Mouse (Mus musculus): Measurements from ENCODE around the gene Abtb2. TPM values are rescaled to one million over a fixed set of nuclear protein-coding genes. Genes with fewer than 3 reads are reported as not detected.

The Abtb2 gene
- polyA plus RNA-seq, 1 experiment from 2014 or later = 15.6 TPM

DNA sequence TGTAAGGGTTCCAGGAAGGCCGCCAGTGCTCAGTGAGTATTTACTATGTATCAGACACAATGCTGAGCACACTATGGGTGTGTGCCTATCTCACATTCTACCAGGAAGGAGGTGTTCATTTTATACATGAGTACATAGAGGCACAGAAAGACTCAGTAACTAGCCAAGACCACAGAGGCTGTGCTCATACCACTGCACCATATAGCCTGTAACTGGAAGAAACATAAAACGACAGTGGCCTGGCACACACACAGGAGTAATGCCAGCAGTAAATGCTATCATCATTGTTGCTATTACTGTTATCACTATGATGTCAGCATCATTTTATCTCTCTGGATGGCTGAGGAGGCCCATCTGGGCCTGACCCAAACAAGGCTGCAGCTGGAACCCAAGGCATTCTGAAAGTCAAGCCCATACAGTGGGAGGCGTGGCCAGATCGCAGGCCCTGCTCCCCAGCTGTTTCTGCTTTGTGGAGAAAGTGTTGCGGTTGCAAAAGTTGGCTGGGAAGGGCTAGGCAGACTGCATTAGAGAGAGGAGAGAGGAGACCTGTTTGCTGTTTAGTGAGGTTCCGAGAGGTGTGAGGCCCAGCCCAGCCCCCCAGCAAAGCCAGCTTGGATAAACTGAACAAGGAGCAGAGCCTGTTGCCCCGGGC lies 118.9 kb downstream of the Abtb2 start:
- no peak overlapping the region for H3K27ac ChIP-seq (ENCODE audit: low read depth, low read length)
- 66% methylated on average over 7 of the region's 7 CpGs for WGBS (ENCODE audit: insufficient replicate concordance)

GRCm38 (mm10) chr2:103685581-103685980 lies 119.5 kb downstream of the Abtb2 start:
- Histone ChIP-seq H3K4me3 (ENCODE audit: low read depth, low read length) (no peak overlapping the region), H3K36me3 (ENCODE audit: control insufficient read depth, insufficient read depth, low read length) (no peaks in the 10 kb centered on the region; the same call in 1 of the 2 replicates), H3K27me3 (ENCODE audit: control insufficient read depth, insufficient read depth, low read length) (no peaks in the 10 kb centered on the region), H3K27ac (ENCODE audit: low read depth, low read length) (no peak overlapping the region), H3K9me3 (replicated peaks; ENCODE audit: control insufficient read depth, low read length) (no peaks in the 10 kb centered on the region), H3K4me1 (ENCODE audit: control insufficient read depth, insufficient read depth, low read length) (peaks cover 16% of the 10 kb centered on the region), H3K4me2 (no peak overlapping the region), H3K9ac (ENCODE audit: low read depth, low read length) (0 out of 2 replicates have a peak overlapping the region, but pooled peaks have one; percentile 34)
- WGBS (ENCODE audit: insufficient replicate concordance) = 83% methylated on average over 4 of the region's 4 CpGs
- no peak for ATAC-seq (replicated peaks; ENCODE audit: insufficient number of reproducible peaks, low FRiP score, low TSS enrichment)

More for the DNA sequence above, 118.9 kb downstream of the Abtb2 start:
- Histone ChIP-seq H3K36me3 (ENCODE audit: control insufficient read depth, insufficient read depth, low read length) (no peaks in the 10 kb centered on the region; the same call in 1 of the 2 replicates), H3K4me2 (no peak overlapping the region), H3K4me3 (ENCODE audit: low read depth, low read length) (no peak overlapping the region), H3K27me3 (ENCODE audit: control insufficient read depth, insufficient read depth, low read length) (no peaks in the 10 kb centered on the region), H3K4me1 (ENCODE audit: control insufficient read depth, insufficient read depth, low read length) (peaks cover 12% of the 10 kb centered on the region), H3K9ac (ENCODE audit: low read depth, low read length) (0 out of 2 replicates have a peak overlapping the region, but pooled peaks have one; percentile 34), H3K9me3 (replicated peaks; ENCODE audit: control insufficient read depth, low read length) (no peaks in the 10 kb centered on the region)
- ATAC-seq (replicated peaks; ENCODE audit: insufficient number of reproducible peaks, low FRiP score, low TSS enrichment) = no peak

GRCm38 (mm10) chr2:103687143-103687542 lies 121.0 kb downstream of the Abtb2 start:
- H3K36me3 ChIP-seq (ENCODE audit: control insufficient read depth, insufficient read depth, low read length) = no peaks in the 10 kb centered on the region; the same call in 1 of the 2 replicates
- H3K27ac ChIP-seq (ENCODE audit: low read depth, low read length) = no peak overlapping the region
- H3K4me3 ChIP-seq (ENCODE audit: low read depth, low read length) = no peak overlapping the region
- H3K9me3 ChIP-seq (replicated peaks; ENCODE audit: control insufficient read depth, low read length) = no peaks in the 10 kb centered on the region
- H3K9ac ChIP-seq (ENCODE audit: low read depth, low read length) = no peak overlapping the region
- no peak for ATAC-seq (replicated peaks; ENCODE audit: insufficient number of reproducible peaks, low FRiP score, low TSS enrichment)
- peaks cover 19% of the 10 kb centered on the region for H3K4me1 ChIP-seq (ENCODE audit: control insufficient read depth, insufficient read depth, low read length)
- no peak overlapping the region for H3K4me2 ChIP-seq
- H3K27me3 ChIP-seq (ENCODE audit: control insufficient read depth, insufficient read depth, low read length) = no peaks in the 10 kb centered on the region

GRCm38 (mm10) chr2:103687888-103688287 lies 121.8 kb downstream of the Abtb2 start:
- Histone ChIP-seq H3K9ac (ENCODE audit: low read depth, low read length) (no peak overlapping the region), H3K9me3 (replicated peaks; ENCODE audit: control insufficient read depth, low read length) (no peaks in the 10 kb centered on the region), H3K4me1 (ENCODE audit: control insufficient read depth, insufficient read depth, low read length) (peaks cover 16% of the 10 kb centered on the region), H3K4me2 (no peak overlapping the region), H3K27me3 (ENCODE audit: control insufficient read depth, insufficient read depth, low read length) (no peaks in the 10 kb centered on the region), H3K4me3 (ENCODE audit: low read depth, low read length) (no peak overlapping the region), H3K36me3 (ENCODE audit: control insufficient read depth, insufficient read depth, low read length) (no peaks in the 10 kb centered on the region; the same call in 1 of the 2 replicates), H3K27ac (ENCODE audit: low read depth, low read length) (no peak overlapping the region)
- no peak for ATAC-seq (replicated peaks; ENCODE audit: insufficient number of reproducible peaks, low FRiP score, low TSS enrichment)

- ATAC-seq (replicated peaks; ENCODE audit: insufficient number of reproducible peaks, low FRiP score, low TSS enrichment) = no peak
- no peak overlapping the region for H3K4me3 ChIP-seq (ENCODE audit: low read depth, low read length)
- 59% methylated on average over 6 of the region's 6 CpGs for WGBS (ENCODE audit: insufficient replicate concordance)
- no peak overlapping the region for H3K9ac ChIP-seq (ENCODE audit: low read depth, low read length)
- H3K36me3 ChIP-seq (ENCODE audit: control insufficient read depth, insufficient read depth, low read length) = peaks cover 2% of the 10 kb centered on the region; the same call in 1 of the 2 replicates
- H3K9me3 ChIP-seq (replicated peaks; ENCODE audit: control insufficient read depth, low read length) = no peaks in the 10 kb centered on the region
- H3K27me3 ChIP-seq (ENCODE audit: control insufficient read depth, insufficient read depth, low read length) = no peaks in the 10 kb centered on the region
- H3K4me1 ChIP-seq (ENCODE audit: control insufficient read depth, insufficient read depth, low read length) = peaks cover 9% of the 10 kb centered on the region
- H3K4me2 ChIP-seq = no peak overlapping the region
- 0 out of 2 replicates have a peak overlapping the region, but pooled peaks have one; percentile 35 for H3K27ac ChIP-seq (ENCODE audit: low read depth, low read length)
Measured at GRCm38 (mm10) chr2:103690425-103690824, 124.3 kb downstream of the Abtb2 start.

DNA sequence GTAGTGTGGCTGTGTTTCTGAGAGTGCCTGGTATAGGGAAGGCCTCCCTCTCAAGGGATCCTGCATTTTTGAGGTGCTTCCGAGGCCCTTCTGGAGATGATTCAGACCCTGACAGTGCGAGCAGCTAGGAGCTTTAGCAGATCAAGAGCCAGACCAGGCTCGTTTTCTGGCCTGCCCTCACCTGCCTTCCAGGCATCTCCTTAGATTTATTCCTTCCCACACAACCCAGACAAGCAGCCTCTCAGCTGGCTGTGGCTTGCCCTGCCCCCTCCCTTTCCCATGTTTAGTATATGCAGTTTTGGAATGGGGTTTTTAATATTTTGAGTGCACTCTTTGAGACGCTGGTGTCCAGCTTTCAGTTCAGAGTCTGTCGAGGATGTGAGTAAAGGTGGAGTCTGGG lies 124.7 kb downstream of the Abtb2 start:
- Histone ChIP-seq H3K4me3 (ENCODE audit: low read depth, low read length) (no peak overlapping the region), H3K27me3 (ENCODE audit: control insufficient read depth, insufficient read depth, low read length) (no peaks in the 10 kb centered on the region), H3K9ac (ENCODE audit: low read depth, low read length) (no peak overlapping the region), H3K9me3 (replicated peaks; ENCODE audit: control insufficient read depth, low read length) (no peaks in the 10 kb centered on the region), H3K4me2 (no peak overlapping the region), H3K4me1 (ENCODE audit: control insufficient read depth, insufficient read depth, low read length) (peaks cover 8% of the 10 kb centered on the region), H3K27ac (ENCODE audit: low read depth, low read length) (0 out of 2 replicates have a peak overlapping the region, but pooled peaks have one; percentile 35), H3K36me3 (ENCODE audit: control insufficient read depth, insufficient read depth, low read length) (peaks cover 2% of the 10 kb centered on the region; the same call in 1 of the 2 replicates)
- WGBS (ENCODE audit: insufficient replicate concordance) = 64% methylated on average over 5 of the region's 5 CpGs
- no peak for ATAC-seq (replicated peaks; ENCODE audit: insufficient number of reproducible peaks, low FRiP score, low TSS enrichment)

GRCm38 (mm10) chr2:103691278-103691677 lies 125.2 kb downstream of the Abtb2 start:
- peaks cover 8% of the 10 kb centered on the region for H3K4me1 ChIP-seq (ENCODE audit: control insufficient read depth, insufficient read depth, low read length)
- no peak overlapping the region for H3K4me3 ChIP-seq (ENCODE audit: low read depth, low read length)
- no peak overlapping the region for H3K4me2 ChIP-seq
- peaks cover 2% of the 10 kb centered on the region; the same call in 1 of the 2 replicates for H3K36me3 ChIP-seq (ENCODE audit: control insufficient read depth, insufficient read depth, low read length)
- no peak for ATAC-seq (replicated peaks; ENCODE audit: insufficient number of reproducible peaks, low FRiP score, low TSS enrichment)
- no peak overlapping the region for H3K27ac ChIP-seq (ENCODE audit: low read depth, low read length)
- no peaks in the 10 kb centered on the region for H3K27me3 ChIP-seq (ENCODE audit: control insufficient read depth, insufficient read depth, low read length)
- 75% methylated on average over 1 of the region's 1 CpGs for WGBS (ENCODE audit: insufficient replicate concordance)
- no peaks in the 10 kb centered on the region for H3K9me3 ChIP-seq (replicated peaks; ENCODE audit: control insufficient read depth, low read length)
- H3K9ac ChIP-seq (ENCODE audit: low read depth, low read length) = no peak overlapping the region

- Histone ChIP-seq H3K36me3 (ENCODE audit: control insufficient read depth, insufficient read depth, low read length) (peaks cover 2% of the 10 kb centered on the region; the same call in 1 of the 2 replicates), H3K4me1 (ENCODE audit: control insufficient read depth, insufficient read depth, low read length) (peaks cover 8% of the 10 kb centered on the region), H3K9me3 (replicated peaks; ENCODE audit: control insufficient read depth, low read length) (no peaks in the 10 kb centered on the region), H3K4me3 (ENCODE audit: low read depth, low read length) (no peak overlapping the region), H3K27me3 (ENCODE audit: control insufficient read depth, insufficient read depth, low read length) (no peaks in the 10 kb centered on the region), H3K9ac (ENCODE audit: low read depth, low read length) (no peak overlapping the region), H3K4me2 (no peak overlapping the region), H3K27ac (ENCODE audit: low read depth, low read length) (no peak overlapping the region)
- no peak for ATAC-seq (replicated peaks; ENCODE audit: insufficient number of reproducible peaks, low FRiP score, low TSS enrichment)
- 81% methylated on average over 1 of the region's 1 CpGs for WGBS (ENCODE audit: insufficient replicate concordance)
Measured at GRCm38 (mm10) chr2:103692810-103693209, 126.7 kb downstream of the Abtb2 start.
